Mouse (Mus musculus) gastrocnemius, adult 18-20 months (tissue): ENCODE measurements around the gene Tmem136. TPM values are rescaled to one million over a fixed set of nuclear protein-coding genes. Genes with fewer than 3 reads are reported as not detected.
A peak's percentile ranks its signal among the peaks of the same experiment; 100 is the strongest.

Experiments
- DNase-seq: peaks from one replicate; pipeline ENCODE4 v3.0.0; 2021; ENCODE audit warnings: low spot score
- total RNA-seq, 2 experiments: library from RNA; stranded (reverse); gene quantifications; 2 replicates each; pipeline ENCODE4 v1.2.3; 2021

Gene Tmem136
- total RNA-seq, 2 experiments from 2014 or later, result 1.8 to 2.7 TPM

- DNase-seq, result no peak
Measured at GRCm38 (mm10) chr9:43108721-43109120, 7.6 kb downstream of the Tmem136 start.

GRCm38 (mm10) chr9:43108081-43108480 is 8.3 kb downstream of the Tmem136 start:
- no peak for DNase-seq

GRCm38 (mm10) chr9:43107555-43107954 is 8.8 kb downstream of the Tmem136 start:
- no peak for DNase-seq

GRCm38 (mm10) chr9:43107187-43107517 is 9.2 kb downstream of the Tmem136 start, which contains the start of gene Arhgef12:
TSS of gene Arhgef12 (minus strand) at chr9:43107239.
- DNase-seq, result peak; percentile 84

- peak; percentile 56 for DNase-seq
Measured at GRCm38 (mm10) chr9:43106426-43107186, 9.8 kb downstream of the Tmem136 start.

- peak; percentile 94 for DNase-seq
Measured at GRCm38 (mm10) chr9:43105664-43106361, 10.6 kb downstream of the Tmem136 start.

- peak; percentile 46 for DNase-seq
Measured at GRCm38 (mm10) chr9:43104873-43105663, 11.3 kb downstream of the Tmem136 start.

- DNase-seq, result no peak
Measured at GRCm38 (mm10) chr9:43104526-43104872, 11.9 kb downstream of the Tmem136 start.

GRCm38 (mm10) chr9:43103675-43104299 is 12.6 kb downstream of the Tmem136 start:
- no peak for DNase-seq

GRCm38 (mm10) chr9:43102931-43103330 is 13.4 kb downstream of the Tmem136 start:
- DNase-seq, result no peak

GRCm38 (mm10) chr9:43101936-43102595 is 14.3 kb downstream of the Tmem136 start:
- no peak for DNase-seq

- no peak for DNase-seq
Measured at GRCm38 (mm10) chr9:43098922-43099321, 17.4 kb downstream of the Tmem136 start.

GRCm38 (mm10) chr9:43097801-43098557 is 18.4 kb downstream of the Tmem136 start:
- DNase-seq, result no peak

- no peak for DNase-seq
Measured at GRCm38 (mm10) chr9:43096337-43096736, 20.0 kb downstream of the Tmem136 start.

GRCm38 (mm10) chr9:43094828-43095227 is 21.5 kb downstream of the Tmem136 start:
- peak; percentile 32 for DNase-seq

- DNase-seq, result peak; percentile 64
Measured at GRCm38 (mm10) chr9:43093803-43094202, 22.6 kb downstream of the Tmem136 start.

GRCm38 (mm10) chr9:43085686-43086285 is 30.6 kb downstream of the Tmem136 start:
- DNase-seq, result no peak

- no peak for DNase-seq
Measured at GRCm38 (mm10) chr9:43084496-43085362, 31.6 kb downstream of the Tmem136 start.
